Mouse (Mus musculus) neural tube, embryonic 12.5 days (tissue): ENCODE measurements around the gene Ptpn4. TPM values are rescaled to one million over a fixed set of nuclear protein-coding genes. Genes with fewer than 3 reads are reported as not detected.

Experiments used
- ATAC-seq: fragments of 200-750 bp; cut with Nextera tagmentation; 2 replicates; pipeline ENCODE4 v1.8.0; 2017; ENCODE audit warnings: low read depth, mild to moderate bottlenecking, moderate TSS enrichment, moderate library complexity; ENCODE audit not compliant: low FRiP score
- H3K27ac ChIP-seq: fragments of 300-500 bp; sonication (generic); 2 replicates; pipeline ENCODE4 v1.5.1; 2016
- H3K27me3 ChIP-seq: fragments of 300-500 bp; sonication (generic); replicated peaks from 2 replicates; pipeline ENCODE4 v1.6.1; 2016; ENCODE audit warnings: mild to moderate bottlenecking
- H3K36me3 ChIP-seq: fragments of 300-500 bp; sonication (generic); 2 replicates; pipeline ENCODE4 v1.6.1; 2016; ENCODE audit warnings: mild to moderate bottlenecking
- H3K4me1 ChIP-seq: fragments of 300-500 bp; sonication (generic); 2 replicates; pipeline ENCODE4 v1.6.1; 2016
- H3K4me2 ChIP-seq: fragments of 300-500 bp; sonication (generic); replicated peaks from 2 replicates; pipeline ENCODE4 v1.6.1; 2016; ENCODE audit warnings: mild to moderate bottlenecking
- H3K4me3 ChIP-seq: fragments of 300-500 bp; sonication (generic); 2 replicates; pipeline ENCODE4 v1.5.1; 2016
- H3K9ac ChIP-seq: fragments of 300-500 bp; sonication (generic); 2 replicates; pipeline ENCODE4 v1.6.1; 2016; ENCODE audit warnings: mild to moderate bottlenecking
- H3K9me3 ChIP-seq: fragments of 300-500 bp; sonication (generic); 2 replicates; pipeline ENCODE4 v1.6.1; 2016; ENCODE audit warnings: mild to moderate bottlenecking
- WGBS: fragments of 180-500 bp; shearing (Covaris S2); methylation state at CpG from one replicate; pipeline ENCODE4 v1.1.7; 2016; 5-methylcytosine and 5-hydroxymethylcytosine counted together
- polyA plus RNA-seq: library from polyadenylated mRNA; unstranded; fragments of >200 nt; fragmentation: Nextera tagmentation; extraction: Ambion mirVana; gene quantifications from 2 replicates; pipeline ENCODE4 v1.2.1, GENCODE M21; 2016

The Ptpn4 gene
- polyA plus RNA-seq, 1 experiment from 2014 or later: 14.4 TPM

DNA sequence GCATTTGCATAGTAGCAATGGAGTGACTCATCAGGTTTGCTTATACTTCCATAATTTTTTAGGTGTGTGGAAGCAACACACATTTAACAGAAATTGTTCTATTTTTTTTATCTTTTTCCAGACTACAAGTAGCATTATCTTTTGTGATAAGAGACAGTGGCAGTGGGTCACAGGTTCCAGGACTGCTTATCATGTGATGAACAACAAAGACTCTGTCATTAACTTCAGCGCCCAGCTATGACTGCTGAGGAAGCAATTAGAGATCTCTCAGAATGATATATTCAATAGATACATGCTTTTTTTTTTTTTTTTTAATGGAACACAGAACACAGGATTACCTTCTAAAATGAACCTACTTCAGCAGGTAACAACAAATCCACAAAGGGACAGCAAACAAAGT is 207.0 kb downstream of the Ptpn4 start:
- H3K36me3 ChIP-seq: peaks cover 7% of the 10 kb centered on the region; the same call in 1 of the 2 replicates
- H3K4me1 ChIP-seq: no peaks in the 10 kb centered on the region
- H3K4me3 ChIP-seq: no peak overlapping the region
- H3K9ac ChIP-seq: no peak overlapping the region
- 77% methylated on average over 1 of the region's 1 CpGs for WGBS
- H3K4me2 ChIP-seq: no peak overlapping the region
- no peaks in the 10 kb centered on the region for H3K27me3 ChIP-seq
- H3K27ac ChIP-seq: no peak overlapping the region
- H3K9me3 ChIP-seq: no peaks in the 10 kb centered on the region
- ATAC-seq: no peak

GRCm38 (mm10) chr1:119626837-119627236 is 210.6 kb downstream of the Ptpn4 start:
- Histone ChIP-seq H3K4me3 (no peak overlapping the region), H3K9ac (no peak overlapping the region), H3K36me3 (peaks cover 4% of the 10 kb centered on the region; the same call in 1 of the 2 replicates), H3K4me2 (no peak overlapping the region), H3K27me3 (no peaks in the 10 kb centered on the region), H3K9me3 (no peaks in the 10 kb centered on the region), H3K4me1 (no peaks in the 10 kb centered on the region), H3K27ac (no peak overlapping the region)
- no peak for ATAC-seq
- 93% methylated on average over 4 of the region's 4 CpGs for whole genome bisulfite sequencing

DNA sequence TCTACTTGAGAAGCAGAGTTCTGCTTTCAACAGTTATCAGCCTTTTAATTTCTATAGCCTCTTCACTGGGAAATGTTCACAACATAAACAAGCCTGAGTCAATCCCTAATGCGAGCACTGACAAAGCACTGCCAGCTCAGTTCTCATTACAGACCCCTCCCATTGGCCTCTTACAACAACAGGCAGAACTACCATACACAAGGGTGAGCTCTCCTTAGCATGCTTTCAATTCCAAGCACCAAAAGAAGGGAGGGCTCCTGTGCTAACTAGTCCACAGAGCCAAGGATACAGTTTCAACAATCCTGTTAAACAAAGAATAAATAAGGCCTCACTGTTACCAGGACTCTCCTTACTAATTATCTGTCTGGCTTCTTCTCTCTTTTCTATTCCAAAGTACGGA is 213.0 kb downstream of the Ptpn4 start:
- H3K4me1 ChIP-seq: no peaks in the 10 kb centered on the region
- H3K9me3 ChIP-seq: no peaks in the 10 kb centered on the region
- H3K9ac ChIP-seq: no peak overlapping the region
- H3K27ac ChIP-seq: no peak overlapping the region
- H3K4me2 ChIP-seq: no peak overlapping the region
- WGBS: 43% methylated on average over 2 of the region's 2 CpGs
- H3K27me3 ChIP-seq: no peaks in the 10 kb centered on the region
- no peak overlapping the region for H3K4me3 ChIP-seq
- peaks cover 4% of the 10 kb centered on the region; the same call in 1 of the 2 replicates for H3K36me3 ChIP-seq
- no peak for ATAC-seq

DNA sequence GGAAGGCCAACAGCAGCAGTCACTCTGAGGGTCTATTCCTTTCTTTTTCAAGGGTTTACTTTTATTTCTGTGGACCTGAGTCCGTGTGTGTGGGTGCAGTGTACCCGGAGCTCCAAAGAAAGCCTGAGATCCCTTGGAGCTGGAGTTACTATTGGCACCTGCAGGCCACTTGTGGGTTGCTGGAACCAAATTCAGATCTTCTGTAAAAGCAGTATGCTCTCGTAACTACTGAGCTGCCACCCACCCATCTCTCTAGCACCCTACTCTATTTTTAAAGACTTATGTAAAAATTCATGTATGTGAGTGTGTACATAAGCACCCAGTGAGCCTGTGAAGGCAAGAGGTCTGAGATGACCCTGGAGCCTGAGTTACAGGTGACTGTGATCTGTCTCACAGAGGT is 232.0 kb downstream of the Ptpn4 start:
- H3K36me3 ChIP-seq: 0 out of 2 replicates have a peak, but pooled peaks cover 7% of the 10 kb centered on the region
- no peak overlapping the region for H3K27ac ChIP-seq
- H3K9me3 ChIP-seq: no peaks in the 10 kb centered on the region
- H3K4me1 ChIP-seq: no peaks in the 10 kb centered on the region
- 93% methylated on average over 3 of the region's 3 CpGs for WGBS
- H3K9ac ChIP-seq: no peak overlapping the region
- H3K27me3 ChIP-seq: no peaks in the 10 kb centered on the region
- no peak overlapping the region for H3K4me2 ChIP-seq
- no peak for ATAC-seq
- no peak overlapping the region for H3K4me3 ChIP-seq

Other genes starting within 250 kb of the Ptpn4 start
- gene Epb41l5, start 188.6 kb downstream of the Ptpn4 start, polyA plus RNA-seq: 23.8 and 24.8 TPM in 2 replicates
- 8.4 and 8.5 TPM in 2 replicates for gene Tmem177, start 75.6 kb upstream of the Ptpn4 start, polyA plus RNA-seq
- gene Cfap221, start 159.6 kb upstream of the Ptpn4 start, polyA plus RNA-seq: not detected in 2 replicates
- gene Sctr, start 169.3 kb upstream of the Ptpn4 start, polyA plus RNA-seq: 0.65 and 0.79 TPM in 2 replicates
- gene Tmem37, start 236.5 kb upstream of the Ptpn4 start, polyA plus RNA-seq: 6.8 TPM in 2 replicates